Mouse (Mus musculus) forebrain, embryonic 13.5 days (tissue): Measurements from ENCODE around the gene Fkbp11. TPM values are rescaled to one million over a fixed set of nuclear protein-coding genes. Genes with fewer than 3 reads are reported as not detected.

Experiments used
- ATAC-seq: fragments of 200-750 bp; cut with Nextera tagmentation; 2 replicates; pipeline ENCODE4 v1.8.0; 2017
- H3K27ac ChIP-seq: fragments of 300-500 bp; sonication (generic); 2 replicates; pipeline ENCODE4 v1.5.1; 2015; ENCODE audit warnings: inconsistent platforms, mild to moderate bottlenecking, moderate library complexity
- H3K27me3 ChIP-seq: fragments of 300-500 bp; sonication (generic); 2 replicates; pipeline ENCODE4 v1.6.1; 2015; ENCODE audit warnings: mild to moderate bottlenecking, inconsistent platforms
- H3K36me3 ChIP-seq: fragments of 300-500 bp; sonication (generic); 2 replicates; pipeline ENCODE4 v1.6.1; 2015; ENCODE audit warnings: mild to moderate bottlenecking, inconsistent platforms; ENCODE audit not compliant: poor library complexity, severe bottlenecking
- H3K4me1 ChIP-seq: fragments of 300-500 bp; sonication (generic); 2 replicates; pipeline ENCODE4 v1.6.1; 2015; ENCODE audit warnings: inconsistent platforms
- H3K4me2 ChIP-seq: fragments of 300-500 bp; sonication (generic); 2 replicates; pipeline ENCODE4 v1.6.1; 2015; ENCODE audit warnings: inconsistent platforms, mild to moderate bottlenecking, moderate library complexity
- H3K4me3 ChIP-seq: fragments of 300-500 bp; sonication (generic); 2 replicates; pipeline ENCODE4 v1.5.1; 2015; ENCODE audit warnings: mild to moderate bottlenecking, inconsistent platforms
- H3K9ac ChIP-seq: fragments of 300-500 bp; sonication (generic); 2 replicates; pipeline ENCODE4 v1.6.1; 2015; ENCODE audit warnings: mild to moderate bottlenecking, inconsistent platforms
- H3K9me3 ChIP-seq: fragments of 300-500 bp; sonication (generic); replicated peaks from 2 replicates; pipeline ENCODE4 v1.6.1; 2016; ENCODE audit warnings: inconsistent platforms
- WGBS: fragments of 180-500 bp; shearing (Covaris S2); methylation state at CpG from one replicate; pipeline ENCODE4 v1.1.7; 2015; 5-methylcytosine and 5-hydroxymethylcytosine counted together
- polyA plus RNA-seq: library from polyadenylated mRNA; unstranded; fragments of >200 nt; fragmentation: Nextera tagmentation; extraction: Ambion mirVana; gene quantifications from 2 replicates; pipeline ENCODE4 v1.2.1, GENCODE M21; 2015

Gene Fkbp11
- polyA plus RNA-seq, 1 experiment from 2014 or later = 3.0 TPM

DNA sequence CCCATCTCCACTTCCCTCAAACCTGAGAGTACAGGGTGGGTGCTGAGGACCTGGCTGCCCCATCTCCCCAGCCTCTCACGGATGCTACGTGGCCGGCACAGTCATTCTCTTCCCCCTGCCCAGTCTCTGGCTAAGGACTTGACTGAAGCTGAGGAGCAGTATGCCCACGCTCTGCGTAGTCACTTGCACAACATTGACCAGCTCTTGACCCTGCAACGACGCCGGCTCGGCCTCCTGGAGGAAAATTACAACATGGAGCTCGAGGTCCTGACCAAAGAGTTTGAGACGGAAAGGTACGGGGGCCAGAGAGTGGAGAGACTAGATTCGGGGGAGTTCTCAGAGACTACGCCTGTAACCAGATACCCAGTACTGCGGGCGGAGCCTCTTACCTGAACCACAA, 10.7 kb downstream of the Fkbp11 start:
- H3K27ac ChIP-seq = no peak overlapping the region
- peaks cover 9% of the 10 kb centered on the region; the same call in 1 of the 2 replicates for H3K27me3 ChIP-seq
- no peak for ATAC-seq
- H3K4me3 ChIP-seq = no peak overlapping the region
- H3K9me3 ChIP-seq = no peaks in the 10 kb centered on the region
- no peaks in the 10 kb centered on the region for H3K36me3 ChIP-seq
- H3K9ac ChIP-seq = no peak overlapping the region
- 75% methylated on average over 16 of the region's 16 CpGs for WGBS
- H3K4me2 ChIP-seq = no peak overlapping the region
- peaks cover 9% of the 10 kb centered on the region for H3K4me1 ChIP-seq

DNA sequence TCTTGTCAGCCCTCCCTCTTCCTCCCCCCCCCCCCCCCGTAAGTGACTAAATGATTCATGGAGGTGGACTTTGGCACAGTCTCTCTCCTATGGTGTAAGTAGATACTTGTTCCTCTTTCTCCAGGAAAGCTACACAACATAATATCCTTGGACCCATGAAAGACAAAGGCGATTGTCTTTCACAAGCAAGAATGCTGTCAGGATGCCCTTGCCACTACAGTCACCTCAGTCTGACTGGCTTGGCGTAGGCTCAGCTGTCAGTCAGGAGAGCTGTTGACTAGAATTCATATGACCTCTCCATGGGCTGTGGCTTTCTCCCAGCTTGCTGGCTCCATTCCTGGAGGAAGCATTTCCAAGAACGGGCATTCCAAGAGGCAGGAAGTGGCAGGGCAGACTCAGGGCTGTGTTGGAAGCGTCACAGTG, 13.8 kb downstream of the Fkbp11 start:
- ATAC-seq = no peak
- 73% methylated on average over 5 of the region's 5 CpGs for WGBS

DNA sequence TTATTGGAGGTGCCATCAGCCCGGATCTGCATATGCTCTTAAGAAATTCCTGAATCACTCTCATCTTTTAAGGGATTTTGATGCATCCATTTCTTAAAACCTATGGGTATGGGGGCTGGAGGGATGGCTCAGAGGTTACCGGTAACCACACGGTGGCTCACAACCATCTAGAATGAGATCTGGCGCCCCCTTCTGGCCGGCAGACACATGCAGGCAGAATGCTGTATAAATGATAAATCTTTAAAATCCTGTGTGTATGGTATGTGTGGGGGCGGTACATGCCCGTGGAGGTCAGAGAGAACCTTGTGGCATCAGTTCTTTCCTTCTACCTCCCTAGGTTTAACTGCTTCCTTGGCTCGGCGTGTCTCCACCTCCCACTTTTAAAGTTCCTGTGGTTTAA, 17.6 kb downstream of the Fkbp11 start:
- Histone ChIP-seq H3K4me2 (no peak overlapping the region), H3K36me3 (no peaks in the 10 kb centered on the region), H3K9me3 (no peaks in the 10 kb centered on the region), H3K27me3 (peaks cover 19% of the 10 kb centered on the region), H3K4me3 (no peak overlapping the region), H3K9ac (no peak overlapping the region), H3K27ac (no peak overlapping the region), H3K4me1 (peaks cover 5% of the 10 kb centered on the region; the same call in 1 of the 2 replicates)
- ATAC-seq = 0 out of 2 replicates have a peak, but pooled peaks have one; percentile 27
- 14% methylated on average over 9 of the region's 9 CpGs for WGBS

More for the DNA sequence above, 13.8 kb downstream of the Fkbp11 start:
- Histone ChIP-seq H3K4me3 (no peak overlapping the region), H3K4me2 (no peak overlapping the region), H3K9ac (no peak overlapping the region), H3K9me3 (no peaks in the 10 kb centered on the region), H3K4me1 (no peaks in the 10 kb centered on the region), H3K27me3 (peaks cover 3% of the 10 kb centered on the region; the same call in 1 of the 2 replicates), H3K36me3 (no peaks in the 10 kb centered on the region), H3K27ac (no peak overlapping the region)

DNA sequence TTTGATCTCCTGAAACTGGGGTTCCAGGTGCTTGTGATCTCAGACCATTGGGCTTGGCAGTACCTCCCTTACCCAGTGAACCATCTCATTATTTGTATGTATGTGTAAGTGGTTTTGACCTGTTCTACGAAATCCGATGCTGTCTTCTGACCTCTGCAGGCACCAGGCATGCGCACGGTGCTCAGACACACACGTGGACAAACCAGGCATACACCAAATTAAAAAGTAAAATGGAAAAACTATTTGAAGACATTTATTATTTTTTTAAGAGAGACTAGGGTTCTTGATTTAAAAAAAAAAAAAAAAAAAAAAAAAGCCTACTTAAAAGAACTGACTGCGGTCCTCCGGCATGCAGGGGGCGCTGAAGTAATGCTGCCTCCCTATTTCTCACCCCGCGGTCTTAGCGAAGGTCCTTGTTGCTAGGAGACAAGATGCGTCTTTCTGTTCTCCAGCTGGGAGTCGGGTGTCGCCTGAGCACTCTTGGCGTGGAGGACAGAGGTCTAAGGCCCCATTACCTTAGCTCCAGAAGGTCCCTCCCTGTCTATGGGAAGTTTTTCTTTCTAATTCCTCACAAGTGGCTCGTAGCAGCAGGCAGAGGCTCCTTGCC, 20.1 kb downstream of the Fkbp11 start, which contains the start of gene Ccdc65:
Gene Ccdc65 (plus strand): TSS at position 442 of the 607 bp plus-strand sequence.
- H3K4me3 ChIP-seq = peak within 1 kb of the TSS; percentile 33
- H3K4me2 ChIP-seq = peak within 1 kb of the TSS; percentile 55
- H3K9me3 ChIP-seq = no peaks in the 10 kb centered on the region
- ATAC-seq = no peak
- H3K27me3 ChIP-seq = peaks cover 39% of the 10 kb centered on the region
- peaks cover 5% of the 10 kb centered on the region; the same call in 1 of the 2 replicates for H3K4me1 ChIP-seq
- WGBS = 21% methylated on average over 16 of the region's 16 CpGs
- no peak within 1 kb of the TSS for H3K9ac ChIP-seq
- H3K27ac ChIP-seq = no peak within 1 kb of the TSS
- no peaks in the 10 kb centered on the region for H3K36me3 ChIP-seq

DNA sequence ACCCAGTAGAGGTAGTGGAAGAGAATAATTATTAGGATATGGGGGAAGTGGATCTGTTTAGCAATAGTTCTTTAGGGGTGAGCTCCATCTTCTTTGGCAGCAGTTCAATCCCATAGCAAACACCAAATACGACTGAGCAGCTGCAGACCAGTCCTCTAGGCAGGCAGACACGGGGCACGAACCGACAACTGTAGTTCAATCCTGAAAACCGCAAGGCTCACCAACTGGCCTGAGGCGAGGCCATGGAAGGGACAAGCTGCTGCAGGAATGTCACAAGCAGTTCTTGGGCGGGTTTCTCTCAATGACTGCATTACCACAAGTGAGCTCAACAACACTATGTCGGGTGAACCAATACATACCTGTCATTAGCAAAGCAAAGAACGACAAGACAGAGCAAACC, 23.7 kb downstream of the Fkbp11 start:
- Histone ChIP-seq H3K9ac (no peak overlapping the region), H3K27ac (no peak overlapping the region), H3K36me3 (no peaks in the 10 kb centered on the region), H3K27me3 (peaks cover 69% of the 10 kb centered on the region), H3K4me1 (peaks cover 12% of the 10 kb centered on the region; the same call in 1 of the 2 replicates), H3K4me2 (no peak overlapping the region), H3K9me3 (no peaks in the 10 kb centered on the region), H3K4me3 (no peak overlapping the region)
- ATAC-seq = no peak
- 69% methylated on average over 9 of the region's 9 CpGs for WGBS

DNA sequence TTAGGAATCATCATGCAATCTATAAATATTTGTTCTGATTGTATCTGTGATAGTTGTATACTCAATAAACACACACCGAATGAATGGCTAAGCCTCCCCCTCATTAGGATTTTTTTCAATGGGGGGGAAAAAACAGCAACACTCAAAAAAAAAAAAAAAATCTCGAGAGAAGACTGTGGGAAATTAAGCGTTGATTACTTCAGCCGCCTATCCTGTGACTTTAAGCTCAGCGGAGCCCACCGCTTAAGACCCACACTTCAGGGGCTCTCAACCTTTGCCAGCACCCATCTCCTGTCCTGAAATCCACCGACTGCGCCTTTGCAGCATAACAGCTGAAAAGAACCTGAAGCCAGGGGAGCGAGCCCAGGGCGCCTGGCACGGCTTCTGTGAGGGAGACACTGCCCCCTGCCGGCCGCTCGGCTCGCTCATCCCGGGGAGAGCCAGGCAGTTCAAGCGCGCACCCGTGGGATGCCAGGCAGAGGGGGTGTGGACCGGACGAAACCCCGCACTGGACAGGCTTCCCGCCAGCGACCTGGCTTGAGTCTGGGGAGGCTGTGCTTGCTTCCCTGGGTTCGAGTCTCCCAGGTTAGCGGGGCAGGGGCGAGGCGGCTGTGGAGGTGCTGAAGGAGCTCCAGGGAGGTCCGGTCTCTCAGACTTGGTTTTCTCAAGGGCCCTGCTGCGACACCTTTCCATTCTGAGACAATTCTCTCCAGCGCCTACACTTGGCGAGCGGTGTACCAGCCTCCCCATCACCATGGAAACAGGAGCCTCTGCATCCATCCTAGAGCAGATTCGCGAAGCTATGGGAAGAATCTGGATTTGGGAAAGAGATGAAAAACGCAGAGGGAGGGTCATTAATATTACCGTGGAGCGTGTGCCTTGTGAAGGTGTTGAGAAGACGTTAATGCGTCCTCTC, 28.6 kb downstream of the Fkbp11 start:
- H3K9me3 ChIP-seq = no peaks in the 10 kb centered on the region
- ATAC-seq = peak; percentile 89
- peak overlapping the region; percentile 41 for H3K4me3 ChIP-seq
- WGBS = 3% methylated on average over 40 of the region's 40 CpGs
- peaks cover 46% of the 10 kb centered on the region for H3K27me3 ChIP-seq
- no peaks in the 10 kb centered on the region for H3K36me3 ChIP-seq
- peak overlapping the region; percentile 59 for H3K9ac ChIP-seq
- H3K4me2 ChIP-seq = peak overlapping the region; percentile 68
- peaks cover 15% of the 10 kb centered on the region; the same call in 1 of the 2 replicates for H3K4me1 ChIP-seq
- H3K27ac ChIP-seq = no peak overlapping the region

DNA sequence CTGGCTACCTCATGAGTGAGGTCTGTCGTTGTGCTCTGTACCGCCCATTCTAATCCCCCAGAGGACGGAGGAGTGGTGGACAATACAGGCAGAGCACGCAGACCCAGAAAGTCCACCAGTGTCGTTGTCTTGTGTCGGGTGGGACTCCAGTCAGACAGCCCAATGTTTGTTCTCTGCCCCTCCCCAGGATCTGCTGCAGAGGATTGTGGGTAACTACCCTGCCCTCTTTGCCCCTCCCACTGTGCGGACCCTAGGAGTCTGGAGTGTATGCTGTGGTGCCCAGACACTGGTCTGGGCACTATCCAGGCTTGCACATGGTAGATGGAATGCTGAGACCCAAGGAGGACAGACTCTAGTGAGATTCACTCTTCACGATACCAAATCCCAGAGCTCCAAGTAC, 31.8 kb downstream of the Fkbp11 start:
- H3K27me3 ChIP-seq = peaks cover 17% of the 10 kb centered on the region
- H3K27ac ChIP-seq = no peak overlapping the region
- ATAC-seq = no peak
- no peaks in the 10 kb centered on the region for H3K9me3 ChIP-seq
- H3K4me2 ChIP-seq = no peak overlapping the region
- no peak overlapping the region for H3K9ac ChIP-seq
- peaks cover 27% of the 10 kb centered on the region for H3K4me1 ChIP-seq
- 52% methylated on average over 8 of the region's 8 CpGs for WGBS
- H3K4me3 ChIP-seq = no peak overlapping the region
- no peaks in the 10 kb centered on the region for H3K36me3 ChIP-seq

DNA sequence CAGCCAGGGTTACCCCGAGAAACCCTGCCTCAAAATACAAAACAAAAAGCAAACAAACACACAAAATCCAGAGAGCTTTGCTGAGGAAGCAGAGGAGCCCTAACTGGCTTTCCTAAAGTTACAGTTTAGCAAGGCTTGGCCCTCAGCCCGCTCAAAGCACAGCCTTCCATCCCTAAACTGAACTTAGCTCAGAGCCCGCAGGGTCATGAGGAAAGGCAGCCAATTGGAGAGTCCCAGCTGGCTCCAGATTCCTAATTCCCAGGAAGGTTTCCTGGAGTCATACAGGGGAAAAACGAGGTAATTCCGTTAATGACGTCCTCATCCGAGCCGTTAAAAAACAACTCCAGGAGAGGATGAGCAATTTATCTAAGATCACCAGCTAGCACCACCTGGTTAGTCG, 32.3 kb downstream of the Fkbp11 start:
- WGBS = 60% methylated on average over 9 of the region's 9 CpGs
- Histone ChIP-seq H3K36me3 (no peaks in the 10 kb centered on the region), H3K27ac (no peak overlapping the region), H3K4me3 (no peak overlapping the region), H3K27me3 (peaks cover 12% of the 10 kb centered on the region), H3K4me1 (peaks cover 31% of the 10 kb centered on the region), H3K9ac (no peak overlapping the region), H3K9me3 (no peaks in the 10 kb centered on the region), H3K4me2 (no peak overlapping the region)
- no peak for ATAC-seq

DNA sequence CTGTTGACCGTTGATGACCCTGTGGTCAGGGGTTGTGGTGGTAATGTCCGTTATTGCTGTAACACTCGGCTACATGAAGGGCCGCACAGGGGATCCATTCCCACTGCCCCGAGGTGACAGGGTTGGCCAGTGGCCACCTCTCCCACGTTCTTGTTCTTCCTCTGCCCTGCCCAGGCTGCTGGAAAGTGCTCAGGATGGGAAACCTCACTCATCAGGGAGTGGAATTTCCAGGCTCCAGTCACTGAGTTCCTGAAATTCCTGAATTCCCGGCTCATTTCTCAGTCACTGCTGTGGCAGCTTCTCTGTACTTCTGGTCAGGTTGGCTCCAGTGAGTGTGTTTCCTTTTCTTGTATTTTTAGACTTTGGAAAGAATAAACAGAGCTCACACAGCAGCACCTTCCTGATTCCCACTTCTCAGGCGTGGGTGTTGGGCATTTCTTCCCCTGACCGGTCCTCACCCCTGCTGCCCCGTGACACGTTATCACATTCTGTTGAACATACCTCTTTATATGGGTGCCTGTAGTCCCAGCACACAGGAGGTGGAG, 35.8 kb downstream of the Fkbp11 start:
- Histone ChIP-seq H3K36me3 (no peaks in the 10 kb centered on the region), H3K27me3 (no peaks in the 10 kb centered on the region), H3K27ac (no peak overlapping the region), H3K4me2 (no peak overlapping the region), H3K9me3 (no peaks in the 10 kb centered on the region), H3K4me1 (peaks cover 25% of the 10 kb centered on the region), H3K4me3 (no peak overlapping the region), H3K9ac (no peak overlapping the region)
- ATAC-seq = no peak
- 59% methylated on average over 11 of the region's 11 CpGs for WGBS

DNA sequence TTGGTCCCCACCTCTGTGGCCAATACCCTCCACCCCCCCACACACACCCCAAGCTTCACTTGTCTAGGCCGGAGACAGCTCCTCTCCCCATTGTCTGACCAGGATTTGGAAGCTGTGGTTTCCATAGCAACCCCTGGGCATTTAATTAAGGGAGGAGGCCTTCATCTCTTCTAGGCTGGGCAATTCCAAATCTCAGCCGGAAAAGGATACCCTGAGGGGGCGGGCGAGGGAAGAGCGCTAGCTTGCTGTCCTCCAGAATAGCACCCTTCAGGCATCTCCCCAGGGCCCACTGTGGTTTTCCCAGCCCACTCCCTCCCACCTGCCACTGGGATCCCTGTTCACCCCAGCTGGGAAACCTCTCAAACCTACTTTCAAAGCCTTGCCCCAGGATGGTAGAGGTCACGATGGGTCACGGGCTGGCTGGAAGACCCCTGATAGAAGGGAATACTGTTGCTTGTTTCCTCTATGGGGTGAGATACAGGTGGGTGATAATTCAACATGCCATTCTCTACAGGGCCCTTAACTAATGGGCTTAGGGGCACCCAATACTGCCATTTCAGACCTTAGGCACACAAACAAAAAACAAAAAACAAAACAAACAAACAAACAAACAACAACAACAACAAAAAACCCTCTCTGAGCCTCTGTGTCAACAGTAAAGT, 36.4 kb downstream of the Fkbp11 start:
- Histone ChIP-seq H3K9me3 (no peaks in the 10 kb centered on the region), H3K27me3 (no peaks in the 10 kb centered on the region), H3K4me2 (peak overlapping the region; percentile 28), H3K36me3 (no peaks in the 10 kb centered on the region), H3K4me3 (no peak overlapping the region), H3K9ac (no peak overlapping the region), H3K4me1 (peaks cover 24% of the 10 kb centered on the region), H3K27ac (no peak overlapping the region)
- ATAC-seq = peak; percentile 33; the same call in 1 of the 2 replicates
- WGBS = 7% methylated on average over 7 of the region's 7 CpGs

DNA sequence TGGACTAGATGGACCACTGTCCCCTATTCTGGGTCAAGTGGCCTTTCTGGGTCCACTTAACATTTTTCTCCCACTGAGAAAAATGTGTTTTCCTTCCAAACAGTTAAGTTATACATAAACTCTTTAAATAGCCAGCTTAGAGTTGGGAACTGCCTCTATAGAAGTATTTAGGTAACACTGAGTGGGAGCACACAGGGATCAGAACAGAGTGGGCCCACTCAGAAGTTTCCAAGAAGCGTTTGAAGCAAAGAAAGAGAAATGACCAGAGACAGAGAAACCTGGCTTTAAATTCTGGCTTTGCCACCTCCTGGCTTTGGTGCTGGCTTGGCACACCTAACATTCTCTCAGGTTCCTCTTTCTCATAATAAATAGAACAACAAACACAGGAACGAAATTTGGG, 38.3 kb downstream of the Fkbp11 start:
- ATAC-seq = no peak

More for the DNA sequence above, 38.3 kb downstream of the Fkbp11 start:
- WGBS = 86% methylated on average over 2 of the region's 2 CpGs
- H3K27ac ChIP-seq = no peak overlapping the region
- no peak overlapping the region for H3K4me3 ChIP-seq
- no peaks in the 10 kb centered on the region for H3K36me3 ChIP-seq
- H3K9ac ChIP-seq = no peak overlapping the region
- no peaks in the 10 kb centered on the region for H3K9me3 ChIP-seq
- H3K4me2 ChIP-seq = no peak overlapping the region
- peaks cover 19% of the 10 kb centered on the region for H3K4me1 ChIP-seq
- H3K27me3 ChIP-seq = no peaks in the 10 kb centered on the region
